Mouse (Mus musculus): ENCODE data around the gene Crygn.

DNA sequence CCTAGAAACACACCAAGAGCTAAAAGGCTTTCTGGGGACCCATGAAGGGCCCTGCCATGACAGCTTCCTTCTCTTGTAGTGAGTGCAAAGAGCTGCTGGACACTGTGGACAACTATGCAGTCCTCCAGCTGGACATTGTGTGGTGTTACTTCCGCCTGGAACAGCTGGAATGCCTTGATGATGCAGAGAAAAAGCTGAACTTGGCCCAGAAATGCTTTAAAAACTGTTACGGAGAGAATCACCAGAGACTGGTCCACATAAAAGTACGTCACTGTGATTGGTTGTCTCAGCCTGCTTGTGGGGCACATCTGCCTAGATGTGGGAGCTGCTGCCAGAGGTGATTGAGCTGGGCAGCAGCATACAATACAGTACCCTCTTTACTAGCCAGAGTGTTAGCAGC, 56.5 kb downstream of the Crygn start:
- no peak for TF ChIP-seq ZC3H11A (IDR thresholded peaks at IDR 0.05; ENCODE audit: borderline replicate concordance, low read depth, low read length)
- TF ChIP-seq CHD2 (IDR thresholded peaks at IDR 0.05; ENCODE audit: low read depth, low read length): no peak
- no peak for TF ChIP-seq ZNF384 (IDR thresholded peaks at IDR 0.05; ENCODE audit: low read depth, low read length)
- no peak for TF ChIP-seq HCFC1 (IDR thresholded peaks at IDR 0.05; ENCODE audit: borderline replicate concordance, insufficient read depth, low read length)
- TF ChIP-seq MAFK (IDR thresholded peaks at IDR 0.05; ENCODE audit: insufficient read depth, low read depth, low read length): no peak

Measured in ES-E14 (cell line).